Mouse (Mus musculus): ENCODE results near the gene Zc3h15.

The Zc3h15 gene

DNA sequence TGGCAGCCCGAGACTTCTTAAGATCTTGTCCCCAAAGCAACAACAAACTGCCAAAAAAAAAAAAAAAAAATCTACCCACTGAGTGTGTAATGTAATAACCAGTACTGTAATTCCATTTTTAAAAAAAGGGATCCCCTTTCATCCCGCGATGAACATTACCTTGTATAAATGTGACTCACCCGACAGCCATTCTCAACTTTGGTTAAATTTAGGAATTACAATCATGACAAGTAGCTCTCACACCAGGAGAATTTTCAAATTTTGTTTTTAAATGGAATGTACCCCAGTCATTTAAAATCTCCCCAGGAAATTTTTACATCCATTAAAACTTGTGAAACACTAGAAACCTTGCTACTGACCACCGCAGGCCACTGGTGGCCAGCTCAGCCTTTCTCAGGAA lies 69.7 kb downstream of the Zc3h15 start:
- no peak for DNase-seq (ENCODE audit: low spot score in 2 of 2)
